ENCODE assay signal across 22 mouse cellular contexts in genomic region chr8:34488746-34489400, GRCm38 (mm10).
"Had no signal": no experiment of that assay in that cellular context is flagged by ENCODE, and none has a peak within 500 bp of the region (broad histone marks: within the 10 kb centered on the region; RNA-seq: fewer than 3 reads in every experiment).

No protein-coding gene starts in this region.

- H3K4me1 ChIP-seq: heart, embryonic 13.5 days; heart, embryonic 15.5 days; intestine, embryonic 15.5 days; limb, embryonic 10.5 days; limb, embryonic 12.5 days; liver, embryonic 12.5 days had no signal

- H3K36me3 ChIP-seq: heart, embryonic 13.5 days; heart, embryonic 15.5 days; hindbrain, embryonic 13.5 days; hindbrain, embryonic 15.5 days; intestine, embryonic 15.5 days; limb, embryonic 10.5 days; limb, embryonic 12.5 days; liver, embryonic 12.5 days had no signal

- ATAC-seq: hindbrain, postnatal 0 days; inflammation-experienced regulatory T-cells, adult 6 months; intestine, embryonic 15.5 days; intestine, postnatal 0 days; liver, embryonic 12.5 days had no signal

- H3K27ac ChIP-seq: heart, embryonic 13.5 days; heart, embryonic 15.5 days; hindbrain, embryonic 13.5 days; hindbrain, embryonic 15.5 days; hindbrain, postnatal 0 days; intestine, embryonic 15.5 days; layer of hippocampus, adult 2 months; left cerebral cortex, adult 2 months; limb, embryonic 10.5 days; limb, embryonic 12.5 days; liver, embryonic 12.5 days; liver, embryonic 14.5 days had no signal

- H3K27me3 ChIP-seq: hindbrain, embryonic 15.5 days; intestine, embryonic 15.5 days; limb, embryonic 12.5 days; liver, embryonic 12.5 days had no signal

- DNase-seq: gastrocnemius, postnatal 10 days; gastrocnemius, postnatal 36 days; heart, adult 18-20 months; kidney, adult 18-20 months; kidney, adult 8-10 months; kidney, postnatal 10 days; kidney, postnatal 25 days; kidney, postnatal 4 days had no signal

- H3K9me3 ChIP-seq: heart, embryonic 13.5 days; heart, embryonic 15.5 days; hindbrain, embryonic 13.5 days; hindbrain, embryonic 15.5 days; intestine, embryonic 15.5 days; limb, embryonic 10.5 days; limb, embryonic 12.5 days; liver, embryonic 12.5 days had no signal

- H3K4me3 ChIP-seq: heart, embryonic 13.5 days; heart, embryonic 15.5 days; hindbrain, embryonic 13.5 days; hindbrain, embryonic 15.5 days; intestine, embryonic 15.5 days; layer of hippocampus, adult 2 months; left cerebral cortex, adult 2 months; limb, embryonic 10.5 days; limb, embryonic 12.5 days; liver, embryonic 12.5 days had no signal
